Mouse (Mus musculus): ENCODE measurements around the gene Kirrel. TPM values are rescaled to one million over a fixed set of nuclear protein-coding genes. Genes with fewer than 3 reads are reported as not detected.

The Kirrel gene
- polyA plus RNA-seq, 1 experiment from 2014 or later = 13.2 TPM

- Histone ChIP-seq H3K27ac (ENCODE audit: low read length) (no peak overlapping the region), H3K9me3 (ENCODE audit: control insufficient read depth, low read length) (no peaks in the 10 kb centered on the region), H3K27me3 (ENCODE audit: control insufficient read depth, insufficient read depth, low read depth, low read length) (no peaks in the 10 kb centered on the region), H3K4me1 (replicated peaks; ENCODE audit: control insufficient read depth, insufficient read depth, low read length) (0 out of 2 replicates have a peak, but pooled peaks cover 3% of the 10 kb centered on the region), H3K36me3 (ENCODE audit: control insufficient read depth, insufficient read depth, low read length) (no peaks in the 10 kb centered on the region), H3K4me3 (ENCODE audit: low read length) (no peak overlapping the region), H3K4me2 (ENCODE audit: low read depth, low read length) (no peak overlapping the region), H3K9ac (ENCODE audit: low read length) (no peak overlapping the region)
- 60% methylated on average over 1 of the region's 1 CpGs for WGBS
- no peak for ATAC-seq (ENCODE audit: low read depth)
These were observed 19.2 kb upstream of the Kirrel start for GRCm38 (mm10) chr3:87193756-87194155.

- no peak overlapping the region for H3K4me3 ChIP-seq (ENCODE audit: low read length)
- no peaks in the 10 kb centered on the region for H3K9me3 ChIP-seq (ENCODE audit: control insufficient read depth, low read length)
- no peak for ATAC-seq (ENCODE audit: low read depth)
- no peak overlapping the region for H3K9ac ChIP-seq (ENCODE audit: low read length)
- H3K4me1 ChIP-seq (replicated peaks; ENCODE audit: control insufficient read depth, insufficient read depth, low read length) = 0 out of 2 replicates have a peak, but pooled peaks cover 3% of the 10 kb centered on the region
- no peaks in the 10 kb centered on the region for H3K27me3 ChIP-seq (ENCODE audit: control insufficient read depth, insufficient read depth, low read depth, low read length)
- no peak overlapping the region for H3K27ac ChIP-seq (ENCODE audit: low read length)
- H3K36me3 ChIP-seq (ENCODE audit: control insufficient read depth, insufficient read depth, low read length) = no peaks in the 10 kb centered on the region
- WGBS = 33% methylated on average over 6 of the region's 6 CpGs
- no peak overlapping the region for H3K4me2 ChIP-seq (ENCODE audit: low read depth, low read length)
These were observed 18.8 kb upstream of the Kirrel start for GRCm38 (mm10) chr3:87193352-87193751.

GRCm38 (mm10) chr3:87176687-87177086 lies 2.1 kb upstream of the Kirrel start:
- no peak for ATAC-seq (ENCODE audit: low read depth)
- Histone ChIP-seq H3K4me3 (ENCODE audit: low read length) (no peak overlapping the region), H3K9ac (ENCODE audit: low read length) (no peak overlapping the region), H3K9me3 (ENCODE audit: control insufficient read depth, low read length) (no peaks in the 10 kb centered on the region), H3K27ac (ENCODE audit: low read length) (no peak overlapping the region), H3K4me2 (ENCODE audit: low read depth, low read length) (no peak overlapping the region), H3K4me1 (replicated peaks; ENCODE audit: control insufficient read depth, insufficient read depth, low read length) (peaks cover 14% of the 10 kb centered on the region), H3K36me3 (ENCODE audit: control insufficient read depth, insufficient read depth, low read length) (no peaks in the 10 kb centered on the region), H3K27me3 (ENCODE audit: control insufficient read depth, insufficient read depth, low read depth, low read length) (no peaks in the 10 kb centered on the region)
- WGBS = 58% methylated on average over 4 of the region's 4 CpGs

- Histone ChIP-seq H3K9me3 (ENCODE audit: control insufficient read depth, low read length) (no peaks in the 10 kb centered on the region), H3K4me2 (ENCODE audit: low read depth, low read length) (peak overlapping the region; percentile 93), H3K4me1 (replicated peaks; ENCODE audit: control insufficient read depth, insufficient read depth, low read length) (peaks cover 25% of the 10 kb centered on the region), H3K27me3 (ENCODE audit: control insufficient read depth, insufficient read depth, low read depth, low read length) (no peaks in the 10 kb centered on the region), H3K27ac (ENCODE audit: low read length) (peak overlapping the region; percentile 91), H3K9ac (ENCODE audit: low read length) (no peak overlapping the region), H3K36me3 (ENCODE audit: control insufficient read depth, insufficient read depth, low read length) (no peaks in the 10 kb centered on the region), H3K4me3 (ENCODE audit: low read length) (peak overlapping the region; percentile 71; the same call in 1 of the 2 replicates)
- WGBS = 33% methylated on average over 3 of the region's 3 CpGs
- peak; percentile 8 for ATAC-seq (ENCODE audit: low read depth)
These were observed 880 bp upstream of the Kirrel start for GRCm38 (mm10) chr3:87175438-87175815.

- peak overlapping the region; percentile 91 for H3K27ac ChIP-seq (ENCODE audit: low read length)
- peak overlapping the region; percentile 93 for H3K4me2 ChIP-seq (ENCODE audit: low read depth, low read length)
- H3K9me3 ChIP-seq (ENCODE audit: control insufficient read depth, low read length) = no peaks in the 10 kb centered on the region
- H3K27me3 ChIP-seq (ENCODE audit: control insufficient read depth, insufficient read depth, low read depth, low read length) = no peaks in the 10 kb centered on the region
- peaks cover 30% of the 10 kb centered on the region for H3K4me1 ChIP-seq (replicated peaks; ENCODE audit: control insufficient read depth, insufficient read depth, low read length)
- peak overlapping the region; percentile 71 for H3K4me3 ChIP-seq (ENCODE audit: low read length)
- 2% methylated on average over 25 of the region's 25 CpGs for WGBS
- peak overlapping the region; percentile 90 for H3K9ac ChIP-seq (ENCODE audit: low read length)
- ATAC-seq (ENCODE audit: low read depth) = no peak; the same call in 1 of the 2 replicates
- no peaks in the 10 kb centered on the region for H3K36me3 ChIP-seq (ENCODE audit: control insufficient read depth, insufficient read depth, low read length)
These were observed 356 bp upstream of the Kirrel start for GRCm38 (mm10) chr3:87174769-87175437.

GRCm38 (mm10) chr3:87173486-87174085 lies 961 bp downstream of the Kirrel start:
- H3K27me3 ChIP-seq (ENCODE audit: control insufficient read depth, insufficient read depth, low read depth, low read length) = no peaks in the 10 kb centered on the region
- peak overlapping the region; percentile 91 for H3K27ac ChIP-seq (ENCODE audit: low read length)
- no peaks in the 10 kb centered on the region for H3K9me3 ChIP-seq (ENCODE audit: control insufficient read depth, low read length)
- no peaks in the 10 kb centered on the region for H3K36me3 ChIP-seq (ENCODE audit: control insufficient read depth, insufficient read depth, low read length)
- 1% methylated on average over 8 of the region's 8 CpGs for WGBS
- peaks cover 43% of the 10 kb centered on the region for H3K4me1 ChIP-seq (replicated peaks; ENCODE audit: control insufficient read depth, insufficient read depth, low read length)
- peak overlapping the region; percentile 90 for H3K9ac ChIP-seq (ENCODE audit: low read length)
- H3K4me2 ChIP-seq (ENCODE audit: low read depth, low read length) = peak overlapping the region; percentile 93
- H3K4me3 ChIP-seq (ENCODE audit: low read length) = peak overlapping the region; percentile 71
- no peak for ATAC-seq (ENCODE audit: low read depth)

GRCm38 (mm10) chr3:87173103-87173444 lies 1.5 kb downstream of the Kirrel start:
- 3% methylated on average over 2 of the region's 2 CpGs for WGBS
- H3K4me2 ChIP-seq (ENCODE audit: low read depth, low read length) = peak overlapping the region; percentile 93
- peak overlapping the region; percentile 91 for H3K27ac ChIP-seq (ENCODE audit: low read length)
- H3K9me3 ChIP-seq (ENCODE audit: control insufficient read depth, low read length) = no peaks in the 10 kb centered on the region
- peak overlapping the region; percentile 90 for H3K9ac ChIP-seq (ENCODE audit: low read length)
- no peaks in the 10 kb centered on the region for H3K36me3 ChIP-seq (ENCODE audit: control insufficient read depth, insufficient read depth, low read length)
- H3K4me3 ChIP-seq (ENCODE audit: low read length) = peak overlapping the region; percentile 71
- no peak for ATAC-seq (ENCODE audit: low read depth)
- H3K4me1 ChIP-seq (replicated peaks; ENCODE audit: control insufficient read depth, insufficient read depth, low read length) = peaks cover 44% of the 10 kb centered on the region
- H3K27me3 ChIP-seq (ENCODE audit: control insufficient read depth, insufficient read depth, low read depth, low read length) = no peaks in the 10 kb centered on the region

- Histone ChIP-seq H3K4me1 (replicated peaks; ENCODE audit: control insufficient read depth, insufficient read depth, low read length) (peaks cover 44% of the 10 kb centered on the region), H3K36me3 (ENCODE audit: control insufficient read depth, insufficient read depth, low read length) (no peaks in the 10 kb centered on the region), H3K4me2 (ENCODE audit: low read depth, low read length) (peak overlapping the region; percentile 93), H3K9me3 (ENCODE audit: control insufficient read depth, low read length) (no peaks in the 10 kb centered on the region), H3K27me3 (ENCODE audit: control insufficient read depth, insufficient read depth, low read depth, low read length) (no peaks in the 10 kb centered on the region), H3K4me3 (ENCODE audit: low read length) (peak overlapping the region; percentile 71), H3K9ac (ENCODE audit: low read length) (peak overlapping the region; percentile 90), H3K27ac (ENCODE audit: low read length) (peak overlapping the region; percentile 91)
- ATAC-seq (ENCODE audit: low read depth) = peak; percentile 10; the same call in 1 of the 2 replicates
- WGBS = 2% methylated on average over 15 of the region's 15 CpGs
These were observed 2.0 kb downstream of the Kirrel start for GRCm38 (mm10) chr3:87172351-87173102.

Measured in lung, embryonic 16.5 days (tissue).